In genomic region chr12:3892240-3893059, GRCm38 (mm10) we compare ENCODE assay signal across 8 mouse cellular contexts.
DNase-seq lines count a peak whose midpoint lies in the region; ATAC-seq and TF ChIP-seq lines count a peak whose summit lies in the region.

No protein-coding gene starts in this region.

- TF ChIP-seq CTCF in kidney, adult 2 months (conservative IDR thresholded peaks at IDR 0.05; ENCODE audit: insufficient read depth, insufficient read length, low read depth, low read length) = no peak
- TF ChIP-seq CTCF in intestine, postnatal 0 days (IDR thresholded peaks at IDR 0.05; ENCODE audit: low read depth) = no peak

- peak overlapping the region; percentile 55; the same call in 1 of the 2 replicates for H3K9ac ChIP-seq in intestine, postnatal 0 days (ENCODE audit: low read depth, low read length)
- peak overlapping the region; percentile 76 for H3K9ac ChIP-seq in midbrain, embryonic 12.5 days (replicated peaks)

- ATAC-seq in intestine, postnatal 0 days = peak; percentile 25; the same call in 1 of the 2 replicates
- peak; percentile 48 for ATAC-seq in midbrain, embryonic 12.5 days (ENCODE audit: low FRiP score, low read depth)

- H3K4me3 ChIP-seq in kidney, adult 2 months (ENCODE audit: insufficient read depth, low read depth, low read length) = no peak overlapping the region
- peak overlapping the region; percentile 47 for H3K4me3 ChIP-seq in intestine, postnatal 0 days (ENCODE audit: low read depth, low read length)
- peak overlapping the region; percentile 57 for H3K4me3 ChIP-seq in midbrain, embryonic 12.5 days

- H3K27ac ChIP-seq in kidney, adult 2 months (ENCODE audit: insufficient read depth, low read depth, low read length) = no peak overlapping the region
- H3K27ac ChIP-seq in intestine, postnatal 0 days (ENCODE audit: low read depth, low read length) = peak overlapping the region; percentile 35; the same call in 1 of the 2 replicates
- H3K27ac ChIP-seq in midbrain, embryonic 12.5 days (replicated peaks) = peak overlapping the region; percentile 86

- H3K36me3 ChIP-seq in kidney, adult 2 months (ENCODE audit: control insufficient read depth, insufficient read depth, low read length) = peaks cover 4% of the 10 kb centered on the region; the same call in 1 of the 2 replicates
- peaks cover 35% of the 10 kb centered on the region for H3K36me3 ChIP-seq in intestine, postnatal 0 days (ENCODE audit: control insufficient read depth, insufficient read depth)
- peaks cover 32% of the 10 kb centered on the region for H3K36me3 ChIP-seq in midbrain, embryonic 12.5 days

- TF ChIP-seq POLR2A in kidney, adult 2 months (IDR thresholded peaks at IDR 0.05; ENCODE audit: low read depth, low read length) = no peak

- no peaks in the 10 kb centered on the region for H3K27me3 ChIP-seq in kidney, adult 2 months (replicated peaks; ENCODE audit: control insufficient read depth, insufficient read depth, low read length)
- no peaks in the 10 kb centered on the region for H3K27me3 ChIP-seq in intestine, postnatal 0 days (replicated peaks; ENCODE audit: control insufficient read depth, insufficient read depth, low read length)
- 0 out of 2 replicates have a peak, but pooled peaks cover 8% of the 10 kb centered on the region for H3K27me3 ChIP-seq in midbrain, embryonic 12.5 days

- H3K4me2 ChIP-seq in intestine, postnatal 0 days (replicated peaks; ENCODE audit: low read depth) = peak overlapping the region; percentile 97
- H3K4me2 ChIP-seq in midbrain, embryonic 12.5 days (replicated peaks) = peak overlapping the region; percentile 72

- peak; percentile 60 for DNase-seq in kidney, adult 2 months
- no peak for DNase-seq in kidney, adult 9 months
- DNase-seq in embryo, embryonic 9.5 days (ENCODE audit: extremely low spot score) = peak; percentile 64
- peak; percentile 76 for DNase-seq in yolk sac, embryonic 10.5 days (ENCODE audit: low spot score)
- DNase-seq in cerebellum, adult 18-20 months = no peak
- no peak for DNase-seq in left cerebral cortex, adult 8-10 months (ENCODE audit: low spot score in 2 of 2)

- H3K9me3 ChIP-seq in intestine, postnatal 0 days (ENCODE audit: control insufficient read depth) = no peaks in the 10 kb centered on the region
- no peaks in the 10 kb centered on the region for H3K9me3 ChIP-seq in midbrain, embryonic 12.5 days

- 44% methylated on average over 15 of the region's 15 CpGs for WGBS in kidney, adult 2 months
- 18% methylated on average over 15 of the region's 15 CpGs for WGBS in intestine, postnatal 0 days
- 5% methylated on average over 15 of the region's 15 CpGs for WGBS in midbrain, embryonic 12.5 days

- H3K4me1 ChIP-seq in kidney, adult 2 months (ENCODE audit: control insufficient read depth, insufficient read depth, low read length) = peaks cover 7% of the 10 kb centered on the region; the same call in 1 of the 2 replicates
- H3K4me1 ChIP-seq in intestine, postnatal 0 days (replicated peaks; ENCODE audit: control insufficient read depth, insufficient read depth, low read length) = peaks cover 14% of the 10 kb centered on the region
- H3K4me1 ChIP-seq in midbrain, embryonic 12.5 days = peaks cover 64% of the 10 kb centered on the region

Comparison
In these comparisons a context has a peak if more than half of its experiments do, and no peak if none do; other contexts are left out.
1. DNase-seq: peak in kidney, adult 2 months (single experiment), embryo, embryonic 9.5 days (single experiment) and yolk sac, embryonic 10.5 days (single experiment); none in kidney, adult 9 months (single experiment), cerebellum, adult 18-20 months (0 of 2) and left cerebral cortex, adult 8-10 months (0 of 2).